Mouse (Mus musculus): ENCODE data around the gene Col6a3.

- TF ChIP-seq CTCF (IDR thresholded peaks at IDR 0.05; ENCODE audit: low read depth): no peak
- peak; percentile 13 for TF ChIP-seq EP300 (optimal IDR thresholded peaks at IDR 0.05)
Measured at GRCm38 (mm10) chr1:90720610-90721241, 123.0 kb downstream of the Col6a3 start.
